Mouse (Mus musculus) induced T-regulatory cell, adult 2 months (primary cell): ENCODE results near the gene Abca9.

Experiments used
- DNase-seq: peaks from one replicate; pipeline ENCODE4 v3.0.0-alpha.2; 2012; ENCODE audit warnings: low read depth

Gene Abca9

GRCm38 (mm10) chr11:110167459-110168251 lies at the start of gene Abca9:
Abca9 (minus strand) TSS chr11:110168196.
- no peak for DNase-seq

GRCm38 (mm10) chr11:110217118-110217517 lies 49.1 kb upstream of the Abca9 start:
- DNase-seq = no peak

- no peak for DNase-seq
Measured at GRCm38 (mm10) chr11:110203930-110204329, 35.9 kb upstream of the Abca9 start.

- DNase-seq = no peak
Measured at GRCm38 (mm10) chr11:110198882-110199281, 30.9 kb upstream of the Abca9 start.

GRCm38 (mm10) chr11:110196561-110197306 lies 28.7 kb upstream of the Abca9 start:
- DNase-seq = no peak

- DNase-seq = no peak
Measured at GRCm38 (mm10) chr11:110195310-110195709, 27.3 kb upstream of the Abca9 start.

- DNase-seq = no peak
Measured at GRCm38 (mm10) chr11:110171212-110171611, 3.2 kb upstream of the Abca9 start.

- no peak for DNase-seq
Measured at GRCm38 (mm10) chr11:110165822-110166221, 2.2 kb downstream of the Abca9 start.

- DNase-seq = no peak
Measured at GRCm38 (mm10) chr11:110165409-110165808, 2.6 kb downstream of the Abca9 start.

GRCm38 (mm10) chr11:110157059-110157458 lies 10.9 kb downstream of the Abca9 start:
- DNase-seq = no peak

GRCm38 (mm10) chr11:110155985-110156384 lies 12.0 kb downstream of the Abca9 start:
- no peak for DNase-seq

GRCm38 (mm10) chr11:110147640-110148039 lies 20.4 kb downstream of the Abca9 start:
- no peak for DNase-seq

GRCm38 (mm10) chr11:110145421-110145820 lies 22.6 kb downstream of the Abca9 start:
- DNase-seq = no peak

- DNase-seq = no peak
Measured at GRCm38 (mm10) chr11:110130760-110131159, 37.2 kb downstream of the Abca9 start.

- DNase-seq = no peak
Measured at GRCm38 (mm10) chr11:110111137-110111536, 56.9 kb downstream of the Abca9 start.

- no peak for DNase-seq
Measured at GRCm38 (mm10) chr11:110101437-110101836, 66.6 kb downstream of the Abca9 start.

GRCm38 (mm10) chr11:110098901-110099300 lies 69.1 kb downstream of the Abca9 start:
- DNase-seq = no peak

- DNase-seq = no peak
Measured at GRCm38 (mm10) chr11:110097465-110097864, 70.5 kb downstream of the Abca9 start.

GRCm38 (mm10) chr11:110095858-110096257 lies 72.1 kb downstream of the Abca9 start, which contains the start of gene Abca8a:
Abca8a (minus strand) TSS chr11:110095978.
- DNase-seq = no peak

- no peak for DNase-seq
Measured at GRCm38 (mm10) chr11:110094846-110095380, 73.1 kb downstream of the Abca9 start.

- DNase-seq = no peak
Measured at GRCm38 (mm10) chr11:110094236-110094635, 73.8 kb downstream of the Abca9 start.

GRCm38 (mm10) chr11:110091328-110091727 lies 76.7 kb downstream of the Abca9 start:
- no peak for DNase-seq

GRCm38 (mm10) chr11:110072158-110072557 lies 95.8 kb downstream of the Abca9 start:
- DNase-seq = no peak
